Mouse (Mus musculus) lung, postnatal 25 days (tissue): ENCODE results near the gene Ramp2.

Source experiments
- DNase-seq: peaks from one replicate; pipeline ENCODE4 v3.0.0; 2022; ENCODE audit warnings: low spot score

Gene Ramp2

GRCm38 (mm10) chr11:101245855-101246701 lies at the start of gene Ramp2:
TSS of gene Ramp2 (plus strand) at chr11:101246028.
- DNase-seq: peak; percentile 78

DNA sequence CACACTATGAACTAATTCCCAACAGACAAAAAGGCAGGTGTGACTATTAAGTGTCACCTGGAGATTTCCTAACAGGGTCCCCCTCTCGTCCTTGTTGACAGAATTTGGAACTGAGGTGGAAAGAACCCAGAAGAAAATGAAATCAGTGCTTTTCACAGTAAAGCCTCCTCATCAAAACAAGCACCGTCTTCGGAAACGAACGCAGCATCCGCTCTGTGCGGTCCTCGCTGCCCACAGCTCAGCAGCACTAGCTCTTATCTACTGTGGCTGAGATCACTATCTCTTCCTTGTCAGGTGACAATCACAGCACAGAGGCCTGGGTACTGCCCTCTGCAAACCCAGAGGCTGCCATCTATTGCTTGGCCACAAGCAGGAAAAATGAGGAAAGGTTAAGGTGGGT lies 49.7 kb upstream of the Ramp2 start:
- DNase-seq: no peak

GRCm38 (mm10) chr11:101199555-101199954 lies 46.3 kb upstream of the Ramp2 start:
- DNase-seq: no peak

- no peak for DNase-seq
Observed at GRCm38 (mm10) chr11:101200986-101201385, 44.8 kb upstream of the Ramp2 start.

- DNase-seq: peak; percentile 86
Observed at GRCm38 (mm10) chr11:101211970-101212369, 33.9 kb upstream of the Ramp2 start.

- DNase-seq: no peak
Observed at GRCm38 (mm10) chr11:101216936-101217335, 28.9 kb upstream of the Ramp2 start.

- DNase-seq: no peak
Observed at GRCm38 (mm10) chr11:101218436-101219055, 27.3 kb upstream of the Ramp2 start.

- DNase-seq: no peak
Observed at GRCm38 (mm10) chr11:101220853-101221252, 25.0 kb upstream of the Ramp2 start.

DNA sequence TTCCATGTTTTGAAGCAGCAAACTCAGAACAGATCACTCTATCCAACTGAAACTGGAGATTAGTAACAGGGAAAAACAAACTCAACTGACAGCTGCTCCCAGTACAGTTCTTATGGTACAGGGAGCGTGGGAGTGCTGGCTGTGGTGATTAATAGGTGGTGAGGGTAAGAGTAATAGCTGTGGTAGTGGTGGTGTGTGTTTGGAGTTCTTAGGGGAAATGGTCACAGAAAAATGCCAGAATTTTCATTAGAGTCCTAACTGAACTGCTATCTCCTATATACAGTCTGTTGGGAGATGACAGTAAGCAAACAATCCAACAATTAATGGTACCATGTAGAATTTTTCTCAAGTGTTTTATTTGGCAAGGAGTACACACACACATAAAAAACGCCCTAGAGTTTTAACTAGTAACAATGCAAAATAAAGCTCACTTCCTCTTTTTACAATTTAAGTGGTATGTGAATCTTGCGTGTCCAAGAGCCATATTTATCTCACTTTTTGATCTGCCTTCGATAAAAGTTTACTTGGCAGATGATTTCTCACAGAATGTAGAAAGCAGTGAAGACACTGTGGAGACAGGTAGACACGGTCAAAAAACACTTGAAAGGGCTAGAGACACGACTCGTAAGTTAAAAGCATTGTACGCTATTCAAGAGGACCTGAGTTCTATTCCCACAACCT lies 24.4 kb upstream of the Ramp2 start:
- no peak for DNase-seq

- DNase-seq: no peak
Observed at GRCm38 (mm10) chr11:101224337-101224736, 21.5 kb upstream of the Ramp2 start.

GRCm38 (mm10) chr11:101225331-101226064 lies 20.3 kb upstream of the Ramp2 start:
- no peak for DNase-seq

DNA sequence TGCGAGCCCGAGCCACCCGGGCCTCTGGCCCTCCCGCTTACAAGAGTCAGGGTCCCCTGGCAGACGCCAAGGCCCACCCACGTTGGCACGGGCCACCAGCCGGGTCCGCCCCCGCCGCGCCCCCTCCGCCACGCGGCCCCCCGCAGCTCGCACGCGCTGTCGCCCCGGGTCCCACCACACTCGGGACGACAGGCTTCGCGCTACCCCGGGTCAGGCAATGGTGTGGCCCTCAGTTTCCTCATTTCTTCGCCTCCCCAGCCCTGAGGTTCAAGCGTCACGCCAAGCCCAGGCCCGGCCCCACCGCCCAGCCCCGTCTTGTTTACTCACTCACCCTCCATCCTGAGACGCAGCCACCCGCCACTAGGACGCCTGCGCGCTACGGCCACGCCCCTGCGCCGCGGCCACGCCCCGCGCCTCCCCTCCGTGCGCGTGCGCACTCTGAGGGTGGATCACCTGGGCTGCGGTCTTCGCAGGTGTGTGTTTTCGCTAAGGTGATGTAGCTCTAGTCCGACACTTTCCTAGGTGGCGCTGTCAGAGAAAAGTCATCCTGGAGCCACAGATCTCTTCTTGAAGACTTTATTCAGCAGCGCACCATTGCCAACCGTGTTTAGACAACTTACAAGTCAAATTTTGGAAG lies 19.6 kb upstream of the Ramp2 start, which contains the start of gene Ezh1:
Gene Ezh1, minus strand, starts transcription at position 399 of the 637 bp plus-strand sequence.
- DNase-seq: peak; percentile 93

DNA sequence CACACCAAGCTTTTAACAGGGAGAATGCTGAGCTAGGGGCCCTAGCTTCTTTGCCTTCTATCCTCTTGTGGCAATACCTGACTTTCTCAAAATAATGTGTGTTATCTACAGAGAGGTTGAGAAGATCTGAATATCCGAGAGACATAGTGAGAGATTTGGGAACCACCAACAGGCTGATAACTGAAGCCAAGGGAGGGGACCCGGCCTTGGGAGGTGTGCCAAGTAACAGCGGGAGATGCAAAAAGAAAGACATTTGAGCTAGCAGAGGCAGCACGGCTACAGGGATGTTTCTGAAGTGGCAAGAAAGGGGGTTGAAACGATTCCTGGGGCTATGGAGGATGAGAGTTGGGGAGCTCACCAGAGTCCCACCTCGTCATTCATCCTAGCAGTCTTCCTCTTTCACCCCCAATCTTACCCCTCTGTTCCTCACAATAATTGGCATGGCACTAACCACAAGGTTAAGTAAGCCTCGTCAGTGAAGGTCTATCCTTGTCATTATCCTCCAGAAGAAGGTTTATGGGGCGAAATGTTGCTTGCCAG lies 16.4 kb upstream of the Ramp2 start:
- no peak for DNase-seq

GRCm38 (mm10) chr11:101230061-101230511 lies 15.7 kb upstream of the Ramp2 start:
- no peak for DNase-seq

DNA sequence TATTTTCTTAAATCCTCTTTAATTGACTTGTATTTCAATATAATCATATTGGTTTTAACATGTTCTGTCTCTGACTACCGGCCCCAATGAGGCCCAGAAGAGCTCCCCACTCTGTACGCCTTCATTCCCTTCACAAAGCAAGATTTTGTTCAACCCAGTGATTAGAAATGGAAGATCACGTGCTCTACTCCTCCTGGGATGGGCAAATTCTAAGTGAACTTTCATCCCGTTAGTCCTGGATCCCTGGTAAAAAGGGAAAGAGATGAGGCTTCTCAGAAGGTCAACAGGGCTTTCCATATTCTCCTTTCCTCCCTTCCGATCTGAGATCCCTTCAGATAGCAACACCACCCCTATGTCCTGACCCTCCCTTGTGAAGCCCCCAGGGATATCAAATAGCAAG lies 15.3 kb upstream of the Ramp2 start:
- DNase-seq: no peak

- DNase-seq: peak; percentile 90
Observed at GRCm38 (mm10) chr11:101230991-101231871, 14.6 kb upstream of the Ramp2 start.

DNA sequence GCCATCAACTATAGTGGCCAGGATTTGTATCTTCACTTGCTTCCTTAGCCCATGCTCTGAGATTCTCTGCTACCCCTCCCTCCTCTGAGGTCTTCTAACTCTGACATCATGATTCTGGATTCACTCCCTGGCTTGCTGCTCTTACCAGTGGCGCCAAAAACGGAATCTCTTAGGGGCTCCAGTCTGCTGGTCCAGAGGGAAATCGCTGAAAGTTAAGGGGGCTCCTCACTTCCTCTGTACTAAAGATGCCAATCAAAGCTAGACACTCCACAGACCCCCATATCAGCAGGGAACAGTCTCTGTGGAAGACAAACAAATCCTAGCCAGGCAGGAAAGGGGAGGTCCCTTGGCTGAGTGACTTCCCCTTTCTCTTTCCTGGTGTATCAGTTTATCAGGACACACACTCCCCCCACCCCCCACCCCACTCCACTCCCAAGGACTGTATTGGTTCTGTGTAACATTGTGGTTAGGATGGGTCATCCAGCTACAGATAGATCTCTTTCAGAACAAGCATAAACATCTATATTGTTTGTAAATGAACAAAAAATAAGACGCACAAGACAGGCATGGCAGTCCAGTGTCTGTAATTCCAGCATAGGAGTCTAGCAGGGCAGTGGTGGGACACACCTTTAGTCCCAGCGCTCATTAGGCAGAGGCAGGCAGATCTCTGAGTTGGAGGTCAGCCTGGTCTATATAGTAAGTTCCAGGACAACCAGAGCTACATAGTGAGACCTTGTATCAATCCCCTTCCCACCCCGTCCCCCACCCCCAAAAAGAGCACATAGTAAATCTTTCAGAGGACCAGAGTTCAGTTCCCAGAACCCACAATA lies 13.6 kb upstream of the Ramp2 start:
- DNase-seq: peak; percentile 88

DNA sequence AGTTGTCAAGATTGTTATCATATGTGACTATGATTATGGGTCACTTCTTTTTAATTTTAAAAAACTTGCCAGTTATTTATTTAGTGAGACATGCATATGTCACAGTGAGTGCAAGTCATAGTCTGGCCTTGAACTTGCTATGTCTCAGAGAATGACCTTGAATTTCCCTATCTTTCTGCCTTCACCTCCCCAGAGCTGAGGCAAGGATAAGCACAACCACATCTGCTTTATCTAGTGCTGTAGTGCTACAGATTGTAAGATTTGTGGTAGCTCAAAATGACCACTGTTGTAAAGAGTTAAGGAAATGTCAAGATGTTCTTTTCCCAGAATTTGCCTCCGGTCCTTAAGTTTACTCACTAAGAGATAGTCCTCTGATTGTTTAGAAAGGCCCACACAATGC lies 12.6 kb upstream of the Ramp2 start:
- no peak for DNase-seq

DNA sequence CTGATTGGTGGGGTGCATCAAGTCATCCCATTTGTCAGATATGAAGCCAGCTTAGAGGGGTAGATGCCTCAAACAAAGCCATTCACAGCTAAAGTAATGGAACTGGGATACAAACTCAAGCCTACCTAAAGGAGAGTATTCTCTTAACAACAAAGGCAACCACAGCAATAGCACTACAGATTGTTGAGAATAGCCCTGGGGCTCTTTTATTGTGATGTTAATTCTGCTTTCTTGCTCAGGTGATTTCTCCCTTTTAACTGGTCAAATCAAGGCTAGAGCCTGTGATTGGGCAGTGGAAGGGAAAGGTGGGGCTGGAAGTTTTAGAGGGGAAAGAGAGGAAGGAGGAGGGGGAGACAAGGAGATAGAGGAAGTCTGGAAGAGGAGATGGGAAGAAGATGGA lies 11.7 kb upstream of the Ramp2 start:
- no peak for DNase-seq
